Mouse (Mus musculus): ENCODE results near the gene Hoxd11. TPM values are rescaled to one million over a fixed set of nuclear protein-coding genes. Genes with fewer than 3 reads are reported as not detected.
A peak's percentile ranks its signal among the peaks of the same experiment; 100 is the strongest.

The Hoxd11 gene
- total RNA-seq, 2 experiments from 2014 or later: not detected

- no peak for DNase-seq
Observed at GRCm38 (mm10) chr2:74695813-74696430, 16.6 kb downstream of the Hoxd11 start.

GRCm38 (mm10) chr2:74696442-74697335, 17.3 kb downstream of the Hoxd11 start:
- no peak for DNase-seq

DNA sequence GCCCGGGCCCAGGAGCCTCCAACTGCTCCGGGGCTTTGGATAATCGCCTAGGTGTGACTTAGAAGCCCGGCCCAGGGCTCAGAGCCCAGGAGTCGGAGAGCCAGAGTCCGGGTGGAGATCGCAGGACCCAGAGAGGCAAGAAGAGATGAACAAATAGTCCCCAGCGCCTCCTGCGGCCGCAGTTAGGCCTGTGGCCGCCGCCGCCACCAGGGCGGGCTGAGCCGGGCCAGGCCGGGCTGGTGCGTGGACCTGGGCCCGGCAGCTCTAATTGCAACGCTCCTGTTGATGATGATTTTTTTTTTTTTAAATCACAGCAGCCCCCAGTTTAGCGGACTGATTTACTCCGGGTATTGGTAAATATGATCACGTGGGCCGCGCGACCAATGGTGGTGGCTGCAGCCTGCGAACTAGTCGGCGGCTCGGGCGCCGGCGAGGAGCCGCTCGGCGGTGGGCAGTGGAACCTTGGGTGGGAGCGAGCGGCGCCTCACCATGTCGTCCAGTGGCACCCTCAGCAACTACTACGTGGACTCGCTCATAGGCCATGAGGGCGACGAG, 18.3 kb downstream of the Hoxd11 start, which contains the start of gene Hoxd9:
Gene Hoxd9 (plus strand): TSS at position 161 of the 555 bp plus-strand sequence.
- peak; percentile 81 to 84 for DNase-seq

DNA sequence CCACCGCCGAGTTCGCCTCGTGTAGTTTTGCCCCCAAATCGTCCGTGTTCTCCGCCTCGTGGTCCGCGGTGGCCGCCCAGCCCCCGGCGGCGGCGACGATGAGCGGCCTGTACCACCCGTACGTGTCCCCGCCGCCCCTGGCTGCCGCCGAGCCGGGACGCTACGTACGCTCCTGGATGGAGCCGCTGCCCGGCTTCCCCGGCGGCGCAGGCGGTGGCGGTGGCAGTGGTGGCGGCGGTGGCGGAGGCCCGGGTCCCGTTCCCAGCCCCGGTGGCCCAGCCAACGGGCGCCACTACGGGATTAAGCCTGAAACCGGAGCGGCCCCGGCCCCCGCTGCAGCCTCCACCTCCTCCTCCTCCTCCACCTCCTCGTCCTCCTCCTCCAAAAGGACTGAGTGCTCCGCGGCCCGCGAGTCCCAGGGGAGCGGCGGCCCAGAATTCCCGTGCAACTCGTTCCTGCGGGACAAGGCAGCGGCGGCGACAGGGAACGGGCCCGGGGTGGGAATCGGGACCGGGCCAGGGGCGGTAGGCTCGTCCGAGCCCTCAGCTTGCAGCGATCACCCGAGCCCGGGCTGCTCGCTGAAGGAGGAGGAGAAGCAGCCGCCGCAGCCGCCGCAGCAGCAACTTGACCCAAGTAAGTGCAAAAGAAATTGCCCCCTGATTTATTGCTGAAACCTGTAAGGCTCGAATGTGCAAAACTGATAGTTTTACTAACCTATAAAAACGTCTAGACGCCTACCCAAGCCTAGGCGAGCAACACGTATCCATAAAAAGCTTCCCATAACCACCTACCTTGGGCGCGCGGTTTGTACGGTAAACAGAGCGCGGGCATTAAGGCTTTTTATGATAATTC, 19.1 kb downstream of the Hoxd11 start:
- DNase-seq: peak; percentile 51 to 64

GRCm38 (mm10) chr2:74699053-74699430, 19.7 kb downstream of the Hoxd11 start:
- DNase-seq: peak in 1 of 2 experiments; percentile 35

DNA sequence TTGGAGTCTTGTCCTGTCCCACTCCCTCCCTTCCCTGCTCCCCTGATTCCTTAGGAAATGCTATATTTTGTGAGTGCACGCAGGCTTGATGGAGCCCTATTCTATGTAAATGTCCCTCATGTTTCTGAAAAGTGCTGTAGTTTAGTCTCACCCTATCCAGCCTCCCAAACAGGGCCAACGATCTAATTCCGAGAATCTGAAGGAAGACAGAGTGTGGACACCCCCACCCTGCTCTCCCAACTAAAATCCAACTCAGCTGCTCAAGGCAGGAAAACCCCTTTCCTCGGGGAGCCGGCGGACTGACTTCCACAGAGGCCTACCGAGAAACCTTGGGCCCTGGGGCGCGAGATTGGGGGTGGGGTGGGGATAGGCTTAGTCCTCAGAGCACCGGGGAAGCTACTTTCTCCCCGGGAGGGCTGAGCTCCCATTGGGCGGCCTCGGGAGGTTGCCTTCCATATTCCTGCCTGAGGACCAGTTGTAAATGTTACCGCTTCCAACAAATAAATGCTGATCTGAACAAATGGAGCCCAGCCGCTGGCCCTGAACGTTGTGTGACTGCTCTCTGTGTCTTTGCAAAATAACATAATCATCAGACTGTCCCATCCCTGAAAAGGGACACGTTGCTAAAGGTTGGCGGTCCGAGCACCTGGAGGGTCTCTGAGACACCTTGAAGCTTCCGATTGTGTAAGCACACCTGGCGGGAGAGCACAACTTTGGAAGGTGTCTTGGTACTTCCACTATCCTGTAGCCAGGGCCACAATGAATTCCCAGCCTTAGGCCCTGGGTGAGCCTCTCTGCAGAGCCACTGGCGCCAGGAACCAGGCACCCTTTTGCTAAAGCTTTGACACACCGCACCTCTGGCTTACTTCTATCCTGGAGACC, 20.5 kb downstream of the Hoxd11 start:
- DNase-seq: no peak

- no peak for DNase-seq
Observed at GRCm38 (mm10) chr2:74700546-74701112, 21.3 kb downstream of the Hoxd11 start.

- peak; percentile 79 to 84 for DNase-seq
Observed at GRCm38 (mm10) chr2:74701949-74702819, 22.8 kb downstream of the Hoxd11 start.

DNA sequence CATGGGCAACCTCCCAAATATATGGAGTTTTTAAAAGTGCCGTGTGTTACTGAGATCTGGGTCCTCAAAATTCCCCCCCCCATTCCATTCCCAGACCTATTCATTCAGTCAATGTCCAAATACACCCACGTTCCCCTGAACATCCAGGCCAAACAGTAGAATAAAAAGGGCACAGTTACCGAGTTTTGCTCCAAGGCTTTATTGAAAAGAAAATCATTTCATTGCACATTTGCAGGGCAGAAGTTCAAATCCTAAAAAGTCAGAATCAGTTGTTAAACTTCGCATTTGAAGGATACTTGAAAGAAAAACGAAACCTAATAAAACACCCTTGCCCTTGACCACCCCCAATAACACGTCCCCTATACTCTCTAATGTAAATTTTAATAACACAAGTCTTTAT, 23.5 kb downstream of the Hoxd11 start:
- DNase-seq: no peak

DNA sequence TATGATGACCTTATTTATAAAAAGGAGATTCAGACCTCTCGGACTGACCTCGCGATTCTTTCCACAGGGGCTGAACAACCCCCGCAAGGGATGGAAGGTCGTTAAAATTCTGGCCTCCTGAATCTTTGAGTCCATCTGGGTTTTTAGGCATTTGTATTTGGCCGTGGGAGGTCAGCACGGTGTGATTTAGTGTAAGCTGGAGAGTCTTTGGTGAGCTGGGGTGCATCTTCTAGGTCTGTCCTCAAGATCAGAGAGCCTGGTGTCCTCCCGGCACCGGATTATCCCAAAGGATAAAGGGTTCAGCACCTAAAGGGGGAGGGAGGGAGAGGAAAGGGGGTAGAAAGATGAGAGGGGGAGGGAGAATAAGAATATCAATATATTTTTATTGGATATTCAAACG, 24.0 kb downstream of the Hoxd11 start:
- DNase-seq: no peak

DNA sequence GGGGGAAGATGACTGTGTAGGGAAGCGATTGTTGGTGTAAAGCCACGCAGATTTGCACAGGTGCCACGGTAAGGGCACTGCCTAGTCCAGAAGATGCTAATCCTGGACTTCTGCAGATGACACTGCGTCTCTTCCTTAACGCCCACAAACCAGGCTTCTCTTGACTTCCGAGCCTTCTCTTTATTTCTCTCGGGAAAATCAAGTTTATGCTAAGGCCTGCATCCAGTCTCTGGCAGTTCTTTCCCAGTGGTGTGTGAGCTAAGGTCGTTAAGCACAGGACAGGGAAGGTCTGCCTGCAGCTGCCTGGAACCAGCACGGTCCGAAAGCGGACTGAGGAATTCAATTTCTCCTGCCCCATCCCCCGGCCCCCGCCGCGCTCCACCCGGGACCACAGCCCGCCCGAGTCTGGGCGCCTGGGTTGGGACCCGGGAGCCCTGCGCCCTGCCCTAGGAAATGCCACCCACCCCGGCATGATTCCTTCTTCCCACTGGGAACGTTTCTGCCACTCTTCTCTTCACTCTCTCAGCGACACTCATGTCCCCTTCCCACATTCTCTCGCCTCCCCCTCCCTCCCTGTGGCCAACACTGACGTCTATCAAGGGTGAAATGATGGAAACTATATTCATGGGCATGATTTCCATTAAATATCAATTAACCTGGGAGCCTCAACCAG, 24.5 kb downstream of the Hoxd11 start:
- no peak for DNase-seq

DNA sequence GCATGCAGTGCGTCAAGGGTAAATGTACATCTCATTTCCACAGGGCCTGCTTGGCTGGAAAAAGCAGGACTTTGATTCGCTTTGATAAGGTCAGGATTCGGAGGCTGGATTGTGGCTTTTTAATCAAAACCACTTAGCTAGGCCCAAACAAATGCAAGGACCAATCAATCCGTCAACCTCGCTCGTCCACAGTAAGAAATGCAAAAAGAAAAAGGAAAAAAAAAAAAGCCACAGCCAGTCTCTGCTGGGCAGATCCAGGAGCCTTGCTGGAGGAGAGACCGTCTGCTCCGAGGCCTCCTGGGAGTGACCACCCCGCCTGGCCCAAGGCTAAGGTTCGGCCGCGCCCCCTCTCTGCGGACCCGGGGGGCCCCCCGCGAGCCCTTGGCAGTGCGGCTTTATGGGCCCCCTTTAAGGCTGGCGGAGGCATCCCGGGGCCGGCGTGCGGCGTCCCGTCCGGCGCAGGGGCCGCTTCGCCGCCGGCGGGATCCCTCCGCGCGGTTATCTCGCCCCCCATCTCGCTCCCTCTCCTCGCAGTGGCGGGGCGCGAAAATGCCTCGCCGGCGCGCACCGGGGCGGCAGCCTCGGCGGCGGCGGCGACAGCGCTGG, 25.1 kb downstream of the Hoxd11 start, which contains the start of gene Hoxd8:
Gene Hoxd8 (plus strand): TSS at position 223 of the 606 bp plus-strand sequence.
- peak; percentile 87 to 93 for DNase-seq

DNA sequence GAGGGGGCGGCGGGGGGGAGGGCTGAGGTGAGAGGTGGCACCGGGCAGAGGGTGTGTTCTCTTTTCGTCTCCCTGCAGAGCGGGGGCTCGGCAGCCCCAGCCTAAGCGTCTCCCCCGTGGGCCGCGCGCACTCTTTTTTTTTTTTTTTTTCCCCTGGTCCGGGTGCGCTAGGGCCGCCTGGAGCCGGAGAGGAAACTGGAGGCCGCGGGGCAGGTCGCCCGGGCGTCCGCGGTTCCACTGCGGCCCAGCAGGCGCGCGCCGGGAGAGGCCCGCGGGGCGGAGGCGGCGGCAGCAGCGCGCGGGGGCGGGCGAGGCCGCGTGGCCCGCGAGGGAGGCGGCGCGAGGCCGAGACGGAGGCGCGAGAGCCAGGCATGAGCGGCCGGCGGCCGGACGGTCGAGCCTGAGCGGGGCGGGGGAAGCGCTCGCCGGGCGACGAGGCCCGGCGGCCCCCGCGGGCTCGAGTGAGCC, 25.7 kb downstream of the Hoxd11 start:
- DNase-seq: peak; percentile 67 to 70

DNA sequence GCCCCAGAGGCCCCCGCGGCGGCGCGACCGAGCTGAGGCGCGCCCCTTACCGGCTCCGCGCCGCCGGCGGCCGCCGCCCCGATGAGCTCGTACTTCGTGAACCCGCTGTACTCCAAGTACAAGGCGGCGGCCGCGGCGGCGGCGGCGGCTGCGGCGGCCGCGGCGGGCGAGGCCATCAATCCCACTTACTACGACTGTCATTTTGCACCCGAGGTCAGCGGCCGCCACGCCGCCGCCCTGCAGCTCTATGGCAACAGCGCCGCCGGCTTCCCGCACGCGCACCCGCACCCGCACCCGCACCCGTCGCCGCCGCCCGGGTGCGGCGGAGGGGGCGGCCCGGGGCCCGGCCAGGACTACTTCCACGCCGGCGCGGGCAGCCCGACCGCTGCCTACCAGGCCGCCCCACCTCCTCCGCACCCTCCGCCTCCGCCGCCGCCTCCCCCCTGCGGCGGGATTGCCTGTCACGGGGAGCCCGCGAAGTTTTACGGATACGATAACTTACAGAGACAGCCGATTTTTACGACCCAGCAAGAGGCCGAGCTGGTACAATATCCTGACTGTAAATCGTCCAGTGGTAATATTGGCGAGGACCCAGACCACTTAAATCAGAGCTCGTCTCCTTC, 26.2 kb downstream of the Hoxd11 start:
- DNase-seq: peak; percentile 79 to 88

DNA sequence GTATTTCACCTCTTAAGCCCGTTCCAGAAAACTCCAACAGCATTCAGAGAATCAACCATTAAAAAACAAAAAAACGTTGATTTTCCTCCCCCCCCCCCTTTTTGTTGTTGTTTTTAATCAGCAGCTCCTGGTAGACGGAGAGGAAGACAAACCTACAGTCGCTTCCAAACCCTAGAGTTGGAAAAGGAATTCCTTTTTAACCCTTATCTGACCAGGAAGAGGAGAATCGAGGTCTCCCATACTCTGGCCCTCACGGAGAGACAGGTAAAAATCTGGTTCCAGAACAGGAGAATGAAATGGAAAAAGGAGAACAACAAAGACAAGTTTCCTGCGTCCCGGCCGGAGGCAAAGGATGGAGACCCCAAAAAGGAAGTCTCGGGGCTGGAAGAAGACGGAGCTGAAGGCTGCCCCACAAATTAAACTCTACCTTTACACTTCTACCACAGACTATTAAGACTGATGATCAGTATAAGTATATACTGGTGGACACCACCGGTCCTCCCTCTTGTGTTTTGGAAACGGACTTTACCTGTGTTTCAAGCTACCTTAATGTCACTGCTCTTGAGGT, 27.1 kb downstream of the Hoxd11 start:
- DNase-seq: no peak

DNA sequence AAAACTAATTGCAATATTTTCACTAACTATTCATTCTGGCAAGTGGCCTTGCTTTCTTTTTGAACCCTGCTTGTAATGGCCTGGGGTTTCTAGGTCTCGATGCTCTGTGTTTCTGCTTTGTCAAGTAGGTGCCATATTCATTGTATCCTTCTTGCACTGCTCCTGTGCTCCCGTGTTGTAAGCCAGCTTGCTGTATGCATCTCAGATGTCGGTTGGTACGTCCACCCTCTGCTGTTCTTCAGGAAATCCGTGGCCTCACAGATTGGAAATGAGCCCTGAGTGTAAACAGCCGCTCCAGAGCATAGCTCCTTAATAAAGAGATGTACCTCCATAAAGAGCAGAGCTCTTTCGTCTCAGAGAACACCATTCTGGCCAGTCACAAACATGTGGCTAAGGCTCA, 28.2 kb downstream of the Hoxd11 start:
- DNase-seq: no peak

- peak; percentile 53 to 61 for DNase-seq
Observed at GRCm38 (mm10) chr2:74708676-74709075, 29.3 kb downstream of the Hoxd11 start.
